Mouse (Mus musculus): Measurements from ENCODE around the gene Gm10638. TPM values are rescaled to one million over a fixed set of nuclear protein-coding genes. Genes with fewer than 3 reads are reported as not detected.

Gene Gm10638
- polyA plus RNA-seq, 1 experiment from 2014 or later = 5.9 TPM

GRCm38 (mm10) chr8:86762806-86763205 lies 17.3 kb downstream of the Gm10638 start:
- Histone ChIP-seq H3K27me3 (ENCODE audit: control insufficient read depth, insufficient read depth, low read length) (no peaks in the 10 kb centered on the region), H3K27ac (replicated peaks; ENCODE audit: low read depth, low read length) (no peak overlapping the region), H3K4me1 (ENCODE audit: control insufficient read depth, insufficient read depth, low read length) (no peaks in the 10 kb centered on the region), H3K9me3 (ENCODE audit: control insufficient read depth, low read length) (no peaks in the 10 kb centered on the region), H3K4me3 (ENCODE audit: low read depth, low read length) (no peak overlapping the region), H3K36me3 (ENCODE audit: control insufficient read depth, insufficient read depth, low read length) (no peaks in the 10 kb centered on the region), H3K9ac (ENCODE audit: low read length) (no peak overlapping the region), H3K4me2 (ENCODE audit: low read depth, severe bottlenecking) (no peak overlapping the region)
- ATAC-seq (ENCODE audit: insufficient number of reproducible peaks, low FRiP score, low TSS enrichment, low read depth) (no peak), DNase-seq (ENCODE audit: low spot score) (no peak)
- 74% methylated on average over 5 of the region's 5 CpGs for WGBS

- H3K27me3 ChIP-seq (ENCODE audit: control insufficient read depth, insufficient read depth, low read length) = no peaks in the 10 kb centered on the region
- WGBS = 91% methylated on average over 10 of the region's 10 CpGs
- H3K27ac ChIP-seq (replicated peaks; ENCODE audit: low read depth, low read length) = no peak overlapping the region
- H3K4me2 ChIP-seq (ENCODE audit: low read depth, severe bottlenecking) = no peak overlapping the region
- no peak overlapping the region for H3K9ac ChIP-seq (ENCODE audit: low read length)
- no peaks in the 10 kb centered on the region for H3K36me3 ChIP-seq (ENCODE audit: control insufficient read depth, insufficient read depth, low read length)
- H3K4me1 ChIP-seq (ENCODE audit: control insufficient read depth, insufficient read depth, low read length) = no peaks in the 10 kb centered on the region
- H3K4me3 ChIP-seq (ENCODE audit: low read depth, low read length) = no peak overlapping the region
- ATAC-seq (ENCODE audit: insufficient number of reproducible peaks, low FRiP score, low TSS enrichment, low read depth) = no peak
- H3K9me3 ChIP-seq (ENCODE audit: control insufficient read depth, low read length) = no peaks in the 10 kb centered on the region
- DNase-seq (ENCODE audit: low spot score) = no peak
Measured at GRCm38 (mm10) chr8:86765155-86765554, 19.7 kb downstream of the Gm10638 start.

GRCm38 (mm10) chr8:86765669-86766068 lies 20.2 kb downstream of the Gm10638 start:
- no peak overlapping the region for H3K4me3 ChIP-seq (ENCODE audit: low read depth, low read length)
- H3K36me3 ChIP-seq (ENCODE audit: control insufficient read depth, insufficient read depth, low read length) = no peaks in the 10 kb centered on the region
- ATAC-seq (ENCODE audit: insufficient number of reproducible peaks, low FRiP score, low TSS enrichment, low read depth) (no peak), DNase-seq (ENCODE audit: low spot score) (no peak)
- no peak overlapping the region for H3K9ac ChIP-seq (ENCODE audit: low read length)
- H3K4me1 ChIP-seq (ENCODE audit: control insufficient read depth, insufficient read depth, low read length) = no peaks in the 10 kb centered on the region
- H3K9me3 ChIP-seq (ENCODE audit: control insufficient read depth, low read length) = no peaks in the 10 kb centered on the region
- no peak overlapping the region for H3K4me2 ChIP-seq (ENCODE audit: low read depth, severe bottlenecking)
- H3K27me3 ChIP-seq (ENCODE audit: control insufficient read depth, insufficient read depth, low read length) = no peaks in the 10 kb centered on the region
- WGBS = 90% methylated on average over 8 of the region's 8 CpGs
- no peak overlapping the region for H3K27ac ChIP-seq (replicated peaks; ENCODE audit: low read depth, low read length)

- ATAC-seq (ENCODE audit: insufficient number of reproducible peaks, low FRiP score, low TSS enrichment, low read depth) (no peak), DNase-seq (ENCODE audit: low spot score) (no peak)
- WGBS = 91% methylated on average over 9 of the region's 9 CpGs
- H3K4me3 ChIP-seq (ENCODE audit: low read depth, low read length) = no peak overlapping the region
- H3K27ac ChIP-seq (replicated peaks; ENCODE audit: low read depth, low read length) = no peak overlapping the region
- H3K9ac ChIP-seq (ENCODE audit: low read length) = no peak overlapping the region
- H3K27me3 ChIP-seq (ENCODE audit: control insufficient read depth, insufficient read depth, low read length) = no peaks in the 10 kb centered on the region
- H3K9me3 ChIP-seq (ENCODE audit: control insufficient read depth, low read length) = no peaks in the 10 kb centered on the region
- H3K4me1 ChIP-seq (ENCODE audit: control insufficient read depth, insufficient read depth, low read length) = no peaks in the 10 kb centered on the region
- no peak overlapping the region for H3K4me2 ChIP-seq (ENCODE audit: low read depth, severe bottlenecking)
- no peaks in the 10 kb centered on the region for H3K36me3 ChIP-seq (ENCODE audit: control insufficient read depth, insufficient read depth, low read length)
Measured at GRCm38 (mm10) chr8:86766548-86767211, 21.2 kb downstream of the Gm10638 start.

- no peak for DNase-seq (ENCODE audit: low spot score)
- no peaks in the 10 kb centered on the region for H3K4me1 ChIP-seq (ENCODE audit: control insufficient read depth, insufficient read depth, low read length)
- no peak overlapping the region for H3K4me2 ChIP-seq (ENCODE audit: low read depth, severe bottlenecking)
- no peak overlapping the region for H3K4me3 ChIP-seq (ENCODE audit: low read depth, low read length)
- no peaks in the 10 kb centered on the region for H3K27me3 ChIP-seq (ENCODE audit: control insufficient read depth, insufficient read depth, low read length)
- no peaks in the 10 kb centered on the region for H3K9me3 ChIP-seq (ENCODE audit: control insufficient read depth, low read length)
- 82% methylated on average over 5 of the region's 5 CpGs for WGBS
- no peaks in the 10 kb centered on the region for H3K36me3 ChIP-seq (ENCODE audit: control insufficient read depth, insufficient read depth, low read length)
- no peak overlapping the region for H3K9ac ChIP-seq (ENCODE audit: low read length)
- H3K27ac ChIP-seq (replicated peaks; ENCODE audit: low read depth, low read length) = no peak overlapping the region
- ATAC-seq (ENCODE audit: insufficient number of reproducible peaks, low FRiP score, low TSS enrichment, low read depth) = no peak
Measured at GRCm38 (mm10) chr8:86768499-86768898, 23.0 kb downstream of the Gm10638 start.

- H3K27me3 ChIP-seq (ENCODE audit: control insufficient read depth, insufficient read depth, low read length) = no peaks in the 10 kb centered on the region
- H3K4me2 ChIP-seq (ENCODE audit: low read depth, severe bottlenecking) = no peak overlapping the region
- H3K36me3 ChIP-seq (ENCODE audit: control insufficient read depth, insufficient read depth, low read length) = no peaks in the 10 kb centered on the region
- no peak overlapping the region for H3K4me3 ChIP-seq (ENCODE audit: low read depth, low read length)
- ATAC-seq (ENCODE audit: insufficient number of reproducible peaks, low FRiP score, low TSS enrichment, low read depth) (no peak), DNase-seq (ENCODE audit: low spot score) (no peak)
- H3K27ac ChIP-seq (replicated peaks; ENCODE audit: low read depth, low read length) = no peak overlapping the region
- WGBS = 50% methylated on average over 1 of the region's 1 CpGs
- H3K9ac ChIP-seq (ENCODE audit: low read length) = no peak overlapping the region
- H3K4me1 ChIP-seq (ENCODE audit: control insufficient read depth, insufficient read depth, low read length) = no peaks in the 10 kb centered on the region
- no peaks in the 10 kb centered on the region for H3K9me3 ChIP-seq (ENCODE audit: control insufficient read depth, low read length)
Measured at GRCm38 (mm10) chr8:86769945-86770715, 24.6 kb downstream of the Gm10638 start.

- Histone ChIP-seq H3K4me2 (ENCODE audit: low read depth, severe bottlenecking) (no peak overlapping the region), H3K27ac (replicated peaks; ENCODE audit: low read depth, low read length) (no peak overlapping the region), H3K9me3 (ENCODE audit: control insufficient read depth, low read length) (no peaks in the 10 kb centered on the region), H3K9ac (ENCODE audit: low read length) (no peak overlapping the region), H3K27me3 (ENCODE audit: control insufficient read depth, insufficient read depth, low read length) (no peaks in the 10 kb centered on the region), H3K4me1 (ENCODE audit: control insufficient read depth, insufficient read depth, low read length) (no peaks in the 10 kb centered on the region), H3K36me3 (ENCODE audit: control insufficient read depth, insufficient read depth, low read length) (no peaks in the 10 kb centered on the region), H3K4me3 (ENCODE audit: low read depth, low read length) (no peak overlapping the region)
- WGBS = 54% methylated on average over 8 of the region's 8 CpGs
- no peak for DNase-seq (ENCODE audit: low spot score)
- ATAC-seq (ENCODE audit: insufficient number of reproducible peaks, low FRiP score, low TSS enrichment, low read depth) = no peak
Measured at GRCm38 (mm10) chr8:86779207-86779606, 33.7 kb downstream of the Gm10638 start.

GRCm38 (mm10) chr8:86781094-86781493 lies 35.6 kb downstream of the Gm10638 start:
- 93% methylated on average over 8 of the region's 8 CpGs for WGBS
- no peak overlapping the region for H3K4me2 ChIP-seq (ENCODE audit: low read depth, severe bottlenecking)
- no peak for DNase-seq (ENCODE audit: low spot score)
- no peaks in the 10 kb centered on the region for H3K4me1 ChIP-seq (ENCODE audit: control insufficient read depth, insufficient read depth, low read length)
- H3K9me3 ChIP-seq (ENCODE audit: control insufficient read depth, low read length) = no peaks in the 10 kb centered on the region
- H3K27ac ChIP-seq (replicated peaks; ENCODE audit: low read depth, low read length) = no peak overlapping the region
- H3K27me3 ChIP-seq (ENCODE audit: control insufficient read depth, insufficient read depth, low read length) = no peaks in the 10 kb centered on the region
- ATAC-seq (ENCODE audit: insufficient number of reproducible peaks, low FRiP score, low TSS enrichment, low read depth) = no peak
- H3K36me3 ChIP-seq (ENCODE audit: control insufficient read depth, insufficient read depth, low read length) = no peaks in the 10 kb centered on the region
- H3K4me3 ChIP-seq (ENCODE audit: low read depth, low read length) = no peak overlapping the region
- no peak overlapping the region for H3K9ac ChIP-seq (ENCODE audit: low read length)

All from limb, embryonic 11.5 days (tissue).